18 mouse cellular contexts compared by ENCODE assay signal in the genomic region with DNA sequence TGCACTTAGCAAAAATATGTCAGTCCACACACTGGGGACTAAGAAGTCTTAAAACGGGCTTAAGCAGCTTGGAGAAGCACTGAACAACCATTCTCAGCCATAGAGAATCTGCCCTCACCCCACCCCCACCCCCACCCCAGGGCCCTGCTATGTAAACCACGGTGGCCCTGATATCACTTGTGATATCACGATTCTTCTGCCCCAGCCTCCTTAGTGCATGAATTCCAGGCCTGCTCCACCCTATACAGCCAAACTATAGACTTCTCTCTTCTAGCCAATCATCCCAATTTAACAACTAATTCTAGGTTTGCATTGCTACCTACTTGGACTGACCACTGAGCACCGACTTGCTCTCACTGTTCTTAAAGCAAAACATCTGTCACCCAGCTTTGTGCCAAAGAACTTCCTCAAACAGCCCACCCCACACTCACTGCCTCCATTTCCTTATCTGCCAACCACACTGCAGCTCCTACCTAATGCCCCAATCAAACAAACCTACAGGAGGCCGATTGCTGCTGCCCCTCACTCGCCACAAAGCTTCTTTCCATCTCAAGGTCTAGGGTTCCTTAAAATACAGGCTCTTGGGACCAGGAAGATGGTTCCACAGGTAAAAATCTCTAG.
A peak's percentile ranks its signal among the peaks of the same experiment; 100 is the strongest.
DNase-seq lines count a peak whose midpoint lies in the region; ATAC-seq lines count a peak whose summit lies in the region.
"Had no signal": no experiment of that assay in that cellular context is flagged by ENCODE, and none has a peak within 500 bp of the region (broad histone marks: within the 10 kb centered on the region; RNA-seq: fewer than 3 reads in every experiment).

No protein-coding gene starts in this region.

- no peak overlapping the region for H3K9ac ChIP-seq in forebrain, embryonic 16.5 days (replicated peaks; ENCODE audit: low read depth, low read length)
- H3K9ac ChIP-seq in hindbrain, embryonic 13.5 days: no peak overlapping the region
- H3K9ac ChIP-seq: heart, embryonic 12.5 days; hindbrain, embryonic 12.5 days; neural tube, embryonic 15.5 days had no signal

- no peak overlapping the region for H3K4me2 ChIP-seq in forebrain, embryonic 16.5 days (ENCODE audit: low read length)
- H3K4me2 ChIP-seq in hindbrain, embryonic 13.5 days: no peak overlapping the region
- H3K4me2 ChIP-seq: heart, embryonic 12.5 days; hindbrain, embryonic 12.5 days; neural tube, embryonic 15.5 days had no signal

- DNase-seq in heart, embryonic 10.5 days (ENCODE audit: low spot score): no peak
- no peak for DNase-seq in heart, postnatal 36 days
- peak; percentile 56 for DNase-seq in 416B (ENCODE audit: low read depth)
- DNase-seq in kidney, postnatal 25 days: no peak
- DNase-seq: cerebellum, adult 11-12 months; gastrocnemius, postnatal 25 days; kidney, adult 18-20 months; layer of hippocampus, postnatal 36 days; lung, postnatal 4 days; retina, postnatal 1 day; thymus, postnatal 25 days had no signal

- 0 out of 2 replicates have a peak overlapping the region, but pooled peaks have one; percentile 22 for H3K27ac ChIP-seq in heart, embryonic 10.5 days
- H3K27ac ChIP-seq in forebrain, embryonic 16.5 days (ENCODE audit: low read length): 0 out of 2 replicates have a peak overlapping the region, but pooled peaks have one; percentile 3
- H3K27ac ChIP-seq in hindbrain, embryonic 13.5 days: no peak overlapping the region
- H3K27ac ChIP-seq: hindbrain, embryonic 12.5 days; limb, embryonic 10.5 days; neural tube, embryonic 15.5 days had no signal

- no peak overlapping the region; the same call in 1 of the 2 replicates for H3K4me3 ChIP-seq in heart, embryonic 10.5 days
- no peak overlapping the region for H3K4me3 ChIP-seq in forebrain, embryonic 16.5 days (replicated peaks; ENCODE audit: low read length)
- peak overlapping the region; percentile 84 for H3K4me3 ChIP-seq in megakaryocyte, embryonic 14.5 days (replicated peaks)
- H3K4me3 ChIP-seq in hindbrain, embryonic 13.5 days: no peak overlapping the region
- H3K4me3 ChIP-seq: heart, embryonic 12.5 days; hindbrain, embryonic 12.5 days; limb, embryonic 10.5 days; neural tube, embryonic 15.5 days had no signal

- H3K9me3 ChIP-seq in heart, embryonic 10.5 days: no peaks in the 10 kb centered on the region
- no peaks in the 10 kb centered on the region for H3K9me3 ChIP-seq in forebrain, embryonic 16.5 days (ENCODE audit: control insufficient read depth, low read length)
- H3K9me3 ChIP-seq in megakaryocyte, embryonic 14.5 days: no peaks in the 10 kb centered on the region
- no peaks in the 10 kb centered on the region for H3K9me3 ChIP-seq in hindbrain, embryonic 13.5 days
- H3K9me3 ChIP-seq: heart, embryonic 12.5 days; hindbrain, embryonic 12.5 days; limb, embryonic 10.5 days; neural tube, embryonic 15.5 days had no signal

- peaks cover 37% of the 10 kb centered on the region for H3K4me1 ChIP-seq in heart, embryonic 10.5 days
- peaks cover 19% of the 10 kb centered on the region for H3K4me1 ChIP-seq in forebrain, embryonic 16.5 days (replicated peaks; ENCODE audit: control insufficient read depth, insufficient read depth, low read length)
- H3K4me1 ChIP-seq in megakaryocyte, embryonic 14.5 days: peaks cover 70% of the 10 kb centered on the region
- peaks cover 10% of the 10 kb centered on the region for H3K4me1 ChIP-seq in hindbrain, embryonic 13.5 days (replicated peaks)
- H3K4me1 ChIP-seq: hindbrain, embryonic 12.5 days; neural tube, embryonic 15.5 days had no signal

- intact Hi-C loops in heart, postnatal 36 days (cut with DNase I): no loop called here

- no peaks in the 10 kb centered on the region for H3K27me3 ChIP-seq in heart, embryonic 10.5 days (ENCODE audit: insufficient read depth, poor library complexity, severe bottlenecking)
- H3K27me3 ChIP-seq in forebrain, embryonic 16.5 days (replicated peaks; ENCODE audit: control insufficient read depth, insufficient read depth, low read length): no peaks in the 10 kb centered on the region
- H3K27me3 ChIP-seq in megakaryocyte, embryonic 14.5 days (replicated peaks): peaks cover 2% of the 10 kb centered on the region
- no peaks in the 10 kb centered on the region for H3K27me3 ChIP-seq in hindbrain, embryonic 13.5 days
- H3K27me3 ChIP-seq: heart, embryonic 12.5 days; hindbrain, embryonic 12.5 days; neural tube, embryonic 15.5 days had no signal

- ATAC-seq in forebrain, embryonic 16.5 days: no peak
- no peak for ATAC-seq in hindbrain, embryonic 13.5 days (ENCODE audit: low FRiP score)

- WGBS in heart, embryonic 10.5 days: 47% methylated on average over 6 of the region's 6 CpGs
- 87% methylated on average over 6 of the region's 6 CpGs for WGBS in forebrain, embryonic 16.5 days
- WGBS in hindbrain, embryonic 13.5 days: 88% methylated on average over 6 of the region's 6 CpGs

- H3K36me3 ChIP-seq in heart, embryonic 10.5 days: peaks cover 49% of the 10 kb centered on the region
- H3K36me3 ChIP-seq in forebrain, embryonic 16.5 days (ENCODE audit: control insufficient read depth, insufficient read depth): no peaks in the 10 kb centered on the region
- H3K36me3 ChIP-seq in megakaryocyte, embryonic 14.5 days (replicated peaks; ENCODE audit: low read length): no peaks in the 10 kb centered on the region
- peaks cover 11% of the 10 kb centered on the region; the same call in 1 of the 2 replicates for H3K36me3 ChIP-seq in hindbrain, embryonic 13.5 days
